Mouse (Mus musculus): ENCODE measurements around the gene Itga10. TPM values are rescaled to one million over a fixed set of nuclear protein-coding genes. Genes with fewer than 3 reads are reported as not detected.

The Itga10 gene
- polyA plus RNA-seq (2014; fragmentation: Illumina TruSeq; extraction: RNeasy Lipid Tissue Mini Kit (QIAGEN cat#74804); ENCODE audit: low read depth, low replicate concordance), result 0.16 TPM

GRCm38 (mm10) chr3:96645018-96645649, at the start of gene Itga10:
Gene Itga10, plus strand, starts transcription at chr3:96645584.

GRCm38 (mm10) chr3:96596228-96596707, 49.1 kb upstream of the Itga10 start, which contains the start of gene Ankrd34a:
Gene Ankrd34a, plus strand, starts transcription at chr3:96596636.

GRCm38 (mm10) chr3:96600639-96601250, 44.6 kb upstream of the Itga10 start, which contains the start of gene Lix1l:
Gene Lix1l, plus strand, starts transcription at chr3:96601149.

DNA sequence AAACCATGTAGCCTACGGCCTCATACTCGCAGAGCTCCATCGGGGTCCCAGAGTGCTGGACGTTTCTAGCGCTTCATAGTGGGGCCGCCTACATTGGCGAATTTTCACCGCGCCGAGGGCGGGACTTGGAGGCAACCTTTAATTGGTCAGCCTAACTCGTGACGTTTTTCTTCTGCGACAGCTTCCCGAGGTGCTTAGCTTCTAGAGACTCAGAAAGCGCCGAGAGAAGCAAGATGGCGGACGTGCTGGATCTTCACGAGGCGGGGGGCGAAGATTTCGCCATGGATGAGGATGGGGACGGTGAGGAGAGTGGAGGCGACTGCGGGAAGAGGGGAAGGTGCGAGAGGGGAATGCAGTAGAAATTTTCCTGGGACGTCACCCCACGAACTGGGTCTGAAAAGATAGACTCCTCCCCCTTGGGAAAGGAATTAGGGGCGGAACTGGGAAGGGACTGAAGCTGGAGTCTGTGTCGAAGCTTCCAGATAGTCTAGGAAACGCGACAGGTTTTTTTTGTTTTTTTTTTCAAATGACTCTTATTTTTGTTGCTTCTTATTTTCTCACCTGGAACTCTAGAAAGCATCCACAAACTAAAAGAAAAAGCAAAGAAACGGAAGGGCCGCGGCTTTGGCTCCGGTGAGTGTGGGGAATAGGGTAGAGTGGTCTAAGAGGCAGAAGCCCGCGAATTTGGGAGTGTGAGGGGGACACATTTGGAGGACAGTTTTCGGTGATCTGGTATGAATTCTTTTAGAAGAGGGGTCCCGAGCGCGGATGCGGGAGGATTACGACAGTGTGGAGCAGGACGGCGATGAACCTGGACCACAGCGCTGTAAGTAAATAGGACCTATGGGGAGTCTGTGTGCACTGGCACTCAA, 15.4 kb upstream of the Itga10 start, which contains the start of gene Rbm8a:
Rbm8a (plus strand) TSS at position 205 of the 872 bp plus-strand sequence.

GRCm38 (mm10) chr3:96634928-96635879, 10.2 kb upstream of the Itga10 start, which contains the start of the genes Pex11b and Gm42957:
Gene Pex11b, plus strand, starts transcription at chr3:96635376.
Gene Gm42957, plus strand, starts transcription at chr3:96635474.

DNA sequence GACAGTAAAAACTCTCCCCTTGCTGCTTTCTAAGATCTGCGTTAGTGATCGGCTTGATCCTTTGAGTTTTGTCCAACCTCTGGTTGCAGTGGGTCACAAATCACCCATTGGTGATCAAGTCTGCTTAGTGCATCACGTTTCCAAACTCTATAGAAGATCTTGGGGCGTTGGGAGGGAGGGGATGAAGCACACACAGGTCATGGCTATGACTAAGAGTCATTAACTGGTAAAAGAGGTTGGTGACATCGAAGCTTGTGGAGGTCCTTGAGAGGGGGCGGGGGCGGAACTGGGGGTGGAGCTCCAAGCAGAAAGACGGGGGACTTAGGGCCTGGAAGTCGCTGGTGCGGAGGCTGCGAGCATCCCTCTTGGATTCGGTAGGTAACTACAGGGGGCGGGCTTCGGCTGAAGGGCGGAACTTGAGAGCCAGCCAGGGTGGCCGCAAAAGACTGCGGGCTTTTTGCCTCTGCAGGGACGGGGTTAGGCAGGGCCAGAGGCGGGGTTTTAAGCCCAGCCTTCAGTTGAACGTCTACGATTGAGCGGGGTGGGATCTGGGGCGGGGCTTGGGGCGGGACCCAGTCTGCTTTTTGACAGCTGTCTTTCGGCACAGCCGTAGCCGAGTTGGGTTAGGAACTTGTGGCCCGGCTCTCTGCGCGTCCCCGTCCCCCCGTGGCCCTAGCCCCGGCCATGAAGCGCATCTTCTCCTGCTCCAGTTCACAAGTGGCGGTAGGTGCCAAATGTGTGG, 24.5 kb downstream of the Itga10 start, which contains the start of gene Ankrd35:
Ankrd35 (plus strand) TSS at position 405 of the 742 bp plus-strand sequence.

GRCm38 (mm10) chr3:96696198-96696765, 50.9 kb downstream of the Itga10 start, which contains the start of gene Pias3:
Gene Pias3, plus strand, starts transcription at chr3:96696384.

GRCm38 (mm10) chr3:96707903-96708683, 62.7 kb downstream of the Itga10 start, which contains the start of gene Nudt17:
Gene Nudt17, minus strand, starts transcription at chr3:96708562.

Other genes with a start within 250 kb of the Itga10 start
- gene BC107364, start 193.3 kb upstream of the Itga10 start, polyA plus RNA-seq (2014; fragmentation: Illumina TruSeq; extraction: RNeasy Lipid Tissue Mini Kit (QIAGEN cat#74804); ENCODE audit: low read depth, low replicate concordance), result not detected
- not detected for gene Hfe2, start 120.4 kb upstream of the Itga10 start, polyA plus RNA-seq (2014; fragmentation: Illumina TruSeq; extraction: RNeasy Lipid Tissue Mini Kit (QIAGEN cat#74804); ENCODE audit: low read depth, low replicate concordance)
- 292 TPM for gene Txnip, start 87.6 kb upstream of the Itga10 start, polyA plus RNA-seq (2014; fragmentation: Illumina TruSeq; extraction: RNeasy Lipid Tissue Mini Kit (QIAGEN cat#74804); ENCODE audit: low read depth, low replicate concordance)
- not detected for gene Gm16253, start 68.6 kb upstream of the Itga10 start, polyA plus RNA-seq (2014; fragmentation: Illumina TruSeq; extraction: RNeasy Lipid Tissue Mini Kit (QIAGEN cat#74804); ENCODE audit: low read depth, low replicate concordance)
- gene Polr3gl, start 51.4 kb upstream of the Itga10 start, polyA plus RNA-seq (2014; fragmentation: Illumina TruSeq; extraction: RNeasy Lipid Tissue Mini Kit (QIAGEN cat#74804); ENCODE audit: low read depth, low replicate concordance), result 45.2 TPM
- not detected for gene Ankrd34a, start 48.9 kb upstream of the Itga10 start, polyA plus RNA-seq (2014; fragmentation: Illumina TruSeq; extraction: RNeasy Lipid Tissue Mini Kit (QIAGEN cat#74804); ENCODE audit: low read depth, low replicate concordance)
- gene Lix1l, start 44.4 kb upstream of the Itga10 start, polyA plus RNA-seq (2014; fragmentation: Illumina TruSeq; extraction: RNeasy Lipid Tissue Mini Kit (QIAGEN cat#74804); ENCODE audit: low read depth, low replicate concordance), result 8.7 TPM
- gene Rbm8a, start 15.7 kb upstream of the Itga10 start, polyA plus RNA-seq (2014; fragmentation: Illumina TruSeq; extraction: RNeasy Lipid Tissue Mini Kit (QIAGEN cat#74804); ENCODE audit: low read depth, low replicate concordance), result 27.9 TPM
- gene Pex11b, start 10.2 kb upstream of the Itga10 start, polyA plus RNA-seq (2014; fragmentation: Illumina TruSeq; extraction: RNeasy Lipid Tissue Mini Kit (QIAGEN cat#74804); ENCODE audit: low read depth, low replicate concordance), result 18.2 TPM
- gene Gm42957, start 10.1 kb upstream of the Itga10 start, polyA plus RNA-seq (2014; fragmentation: Illumina TruSeq; extraction: RNeasy Lipid Tissue Mini Kit (QIAGEN cat#74804); ENCODE audit: low read depth, low replicate concordance), result not detected
- gene Ankrd35, start 24.5 kb downstream of the Itga10 start, polyA plus RNA-seq (2014; fragmentation: Illumina TruSeq; extraction: RNeasy Lipid Tissue Mini Kit (QIAGEN cat#74804); ENCODE audit: low read depth, low replicate concordance), result not detected
- gene Pias3, start 50.8 kb downstream of the Itga10 start, polyA plus RNA-seq (2014; fragmentation: Illumina TruSeq; extraction: RNeasy Lipid Tissue Mini Kit (QIAGEN cat#74804); ENCODE audit: low read depth, low replicate concordance), result 2.7 TPM
- gene Nudt17, start 63.0 kb downstream of the Itga10 start, polyA plus RNA-seq (2014; fragmentation: Illumina TruSeq; extraction: RNeasy Lipid Tissue Mini Kit (QIAGEN cat#74804); ENCODE audit: low read depth, low replicate concordance), result not detected
- gene Polr3c, start 82.0 kb downstream of the Itga10 start, polyA plus RNA-seq (2014; fragmentation: Illumina TruSeq; extraction: RNeasy Lipid Tissue Mini Kit (QIAGEN cat#74804); ENCODE audit: low read depth, low replicate concordance), result 15.2 TPM
- gene Rnf115, start 82.1 kb downstream of the Itga10 start, polyA plus RNA-seq (2014; fragmentation: Illumina TruSeq; extraction: RNeasy Lipid Tissue Mini Kit (QIAGEN cat#74804); ENCODE audit: low read depth, low replicate concordance), result 108 TPM
- 451 TPM for gene Pdzk1, start 183.7 kb downstream of the Itga10 start, polyA plus RNA-seq (2014; fragmentation: Illumina TruSeq; extraction: RNeasy Lipid Tissue Mini Kit (QIAGEN cat#74804); ENCODE audit: low read depth, low replicate concordance)
- not detected for gene Cd160, start 183.8 kb downstream of the Itga10 start, polyA plus RNA-seq (2014; fragmentation: Illumina TruSeq; extraction: RNeasy Lipid Tissue Mini Kit (QIAGEN cat#74804); ENCODE audit: low read depth, low replicate concordance)